Mouse (Mus musculus) midbrain, postnatal 0 days (tissue): ENCODE data around the gene Gm28047. TPM values are rescaled to one million over a fixed set of nuclear protein-coding genes. Genes with fewer than 3 reads are reported as not detected.
A peak's percentile ranks its signal among the peaks of the same experiment; 100 is the strongest.

ENCODE experiments used
- ATAC-seq: fragments of 200-750 bp; cut with Nextera tagmentation; 2 replicates; pipeline ENCODE4 v1.8.0; 2017; ENCODE audit warnings: moderate number of reproducible peaks, mild to moderate bottlenecking, moderate TSS enrichment, moderate library complexity; ENCODE audit not compliant: low FRiP score
- DNase-seq: peaks from one replicate; pipeline ENCODE4 v3.0.0-alpha.2; 2015; ENCODE audit warnings: low spot score
- H3K27ac ChIP-seq: fragments of 300-500 bp; sonication (generic); 2 replicates; pipeline ENCODE4 v1.5.1; 2014; ENCODE audit warnings: low read depth, mild to moderate bottlenecking, low read length, mixed read lengths
- H3K27me3 ChIP-seq: fragments of 300-500 bp; sonication (generic); 2 replicates; pipeline ENCODE4 v1.6.1; 2014; ENCODE audit warnings: low read length, control low read depth, mixed read lengths; ENCODE audit not compliant: insufficient read depth
- H3K36me3 ChIP-seq: fragments of 300-500 bp; sonication (generic); 2 replicates; pipeline ENCODE4 v1.6.1; 2014; ENCODE audit warnings: low read length, control low read depth, mixed read lengths; ENCODE audit not compliant: insufficient read depth
- H3K4me1 ChIP-seq: fragments of 300-500 bp; sonication (generic); 2 replicates; pipeline ENCODE4 v1.6.1; 2014; ENCODE audit warnings: mild to moderate bottlenecking, control low read depth, antibody characterized with exemption, low read length, mixed read lengths; ENCODE audit not compliant: insufficient read depth
- H3K4me2 ChIP-seq: fragments of 300-500 bp; sonication (generic); 2 replicates; pipeline ENCODE4 v1.6.1; 2014; ENCODE audit warnings: low read depth, mild to moderate bottlenecking, low read length, mixed read lengths; ENCODE audit not compliant: poor library complexity, severe bottlenecking
- H3K4me3 ChIP-seq: fragments of 300-500 bp; sonication (generic); 2 replicates; pipeline ENCODE4 v1.5.1; 2014; ENCODE audit warnings: low read depth, mild to moderate bottlenecking, low read length, moderate library complexity
- H3K9ac ChIP-seq: fragments of 300-500 bp; sonication (generic); replicated peaks from 2 replicates; pipeline ENCODE4 v1.6.1; 2014; ENCODE audit warnings: mild to moderate bottlenecking, low read length, moderate library complexity, mixed read lengths; ENCODE audit not compliant: poor library complexity, severe bottlenecking
- H3K9me3 ChIP-seq: fragments of 300-500 bp; sonication (generic); 2 replicates; pipeline ENCODE4 v1.6.1; 2016; ENCODE audit warnings: low read length, control low read depth
- CTCF ChIP-seq: IDR thresholded peaks from 2 replicates; pipeline ENCODE4 v1.5.1; 2016; ENCODE audit warnings: antibody characterized with exemption, mild to moderate bottlenecking
- WGBS: fragments of 180-500 bp; shearing (Covaris S2); extraction: QIAGEN DNeasy Blood & Tissue Kit; methylation state at CpG from one replicate; pipeline ENCODE4 v1.1.7; 2014; 5-methylcytosine and 5-hydroxymethylcytosine counted together
- polyA plus RNA-seq: library from polyadenylated mRNA; unstranded; fragments of >200 nt; fragmentation: Nextera tagmentation; extraction: Ambion mirVana; gene quantifications from 2 replicates; pipeline ENCODE4 v1.2.1, GENCODE M21; 2015
- total RNA-seq: library from RNA; depleted of rRNA; stranded (reverse); fragments of >200 nt; gene quantifications from 2 replicates; pipeline ENCODE4 v1.2.3, GENCODE M21; 2014

Gm28047 gene
- total and polyA plus RNA-seq, 2 experiments from 2014 or later, result not detected

GRCm38 (mm10) chr15:102510590-102511284, 114.1 kb downstream of the Gm28047 start:
- DNase-seq (peak; percentile 95), ATAC-seq (peak; percentile 96)
- peaks cover 8% of the 10 kb centered on the region; the same call in 1 of the 2 replicates for H3K36me3 ChIP-seq
- peak overlapping the region; percentile 75 for H3K4me2 ChIP-seq
- H3K4me3 ChIP-seq, result peak overlapping the region; percentile 64
- H3K9ac ChIP-seq, result peak overlapping the region; percentile 82
- peak; percentile 20; the same call in 1 of the 2 replicates for TF ChIP-seq CTCF
- no peaks in the 10 kb centered on the region for H3K27me3 ChIP-seq
- H3K9me3 ChIP-seq, result no peaks in the 10 kb centered on the region
- 1% methylated on average over 33 of the region's 34 CpGs for WGBS
- peak overlapping the region; percentile 97 for H3K27ac ChIP-seq
- peaks cover 21% of the 10 kb centered on the region for H3K4me1 ChIP-seq

GRCm38 (mm10) chr15:102510110-102510509, 114.8 kb downstream of the Gm28047 start:
- Histone ChIP-seq H3K4me1 (peaks cover 15% of the 10 kb centered on the region), H3K27ac (peak overlapping the region; percentile 97), H3K27me3 (no peaks in the 10 kb centered on the region), H3K9me3 (no peaks in the 10 kb centered on the region), H3K36me3 (peaks cover 11% of the 10 kb centered on the region; the same call in 1 of the 2 replicates), H3K4me3 (peak overlapping the region; percentile 64), H3K9ac (peak overlapping the region; percentile 82), H3K4me2 (peak overlapping the region; percentile 75)
- WGBS, result 6% methylated on average over 9 of the region's 9 CpGs
- TF ChIP-seq CTCF, result no peak
- ATAC-seq (peak; percentile 77), DNase-seq (peak; percentile 58)

DNA sequence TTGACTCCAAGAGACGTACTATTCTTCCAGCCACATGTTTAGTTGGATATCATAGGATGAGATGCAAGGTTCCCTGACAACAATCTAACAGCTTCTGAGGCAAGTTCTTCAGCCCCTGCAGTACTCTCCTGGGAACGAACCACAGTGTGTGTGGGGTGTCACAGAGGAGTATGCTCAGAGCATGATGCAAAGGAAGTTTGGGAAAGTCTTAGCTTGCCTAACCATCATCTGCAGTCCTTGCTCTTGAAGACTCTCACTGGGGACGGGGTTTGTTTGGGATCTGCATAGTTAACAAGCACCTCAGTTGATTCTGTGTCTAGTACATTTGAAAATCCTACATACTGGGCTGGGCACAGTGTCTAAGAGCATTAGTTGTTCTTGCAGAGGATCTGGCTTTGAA, 116.5 kb downstream of the Gm28047 start:
- peaks cover 9% of the 10 kb centered on the region; the same call in 1 of the 2 replicates for H3K4me1 ChIP-seq
- ATAC-seq (no peak), DNase-seq (no peak)
- H3K36me3 ChIP-seq, result peaks cover 26% of the 10 kb centered on the region
- no peaks in the 10 kb centered on the region for H3K9me3 ChIP-seq
- H3K9ac ChIP-seq, result no peak overlapping the region
- 81% methylated on average over 3 of the region's 3 CpGs for WGBS
- no peak overlapping the region for H3K4me2 ChIP-seq
- no peak overlapping the region for H3K27ac ChIP-seq
- H3K4me3 ChIP-seq, result no peak overlapping the region
- no peaks in the 10 kb centered on the region for H3K27me3 ChIP-seq
- TF ChIP-seq CTCF, result no peak

DNA sequence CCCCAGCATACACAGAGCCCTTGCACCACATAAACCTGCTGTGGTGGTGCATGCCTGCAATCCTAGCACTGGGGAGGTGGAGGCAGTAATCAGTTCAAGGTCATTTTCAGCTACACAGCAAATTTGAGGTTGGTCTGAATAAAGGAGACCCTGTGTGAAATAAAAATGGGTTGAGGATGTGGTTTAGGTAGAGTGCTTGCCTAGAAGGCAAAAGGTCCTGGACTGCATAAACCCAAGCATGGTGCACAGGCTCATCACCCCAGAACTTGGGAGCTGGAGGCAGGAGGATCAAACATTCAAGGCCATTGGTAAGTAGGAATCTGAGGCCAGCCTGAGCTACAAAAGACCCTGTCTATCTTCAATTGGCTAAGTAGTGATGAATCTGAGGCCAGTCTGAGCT, 117.3 kb downstream of the Gm28047 start:
- ATAC-seq, result no peak
- H3K4me2 ChIP-seq, result no peak overlapping the region
- no peak overlapping the region for H3K4me3 ChIP-seq
- no peak for DNase-seq
- H3K9me3 ChIP-seq, result no peaks in the 10 kb centered on the region
- H3K27ac ChIP-seq, result no peak overlapping the region
- TF ChIP-seq CTCF, result no peak
- peaks cover 9% of the 10 kb centered on the region; the same call in 1 of the 2 replicates for H3K4me1 ChIP-seq
- no peaks in the 10 kb centered on the region for H3K27me3 ChIP-seq
- H3K9ac ChIP-seq, result no peak overlapping the region
- peaks cover 33% of the 10 kb centered on the region for H3K36me3 ChIP-seq

- Histone ChIP-seq H3K4me2 (no peak overlapping the region), H3K4me1 (peaks cover 7% of the 10 kb centered on the region; the same call in 1 of the 2 replicates), H3K9ac (no peak overlapping the region), H3K27me3 (no peaks in the 10 kb centered on the region), H3K36me3 (peaks cover 40% of the 10 kb centered on the region), H3K4me3 (no peak overlapping the region), H3K9me3 (no peaks in the 10 kb centered on the region), H3K27ac (no peak overlapping the region)
- DNase-seq (no peak), ATAC-seq (no peak)
- no peak for TF ChIP-seq CTCF
- 87% methylated on average over 1 of the region's 1 CpGs for WGBS
These were observed 118.0 kb downstream of the Gm28047 start for GRCm38 (mm10) chr15:102506864-102507263.

GRCm38 (mm10) chr15:102506464-102506830, 118.4 kb downstream of the Gm28047 start:
- Histone ChIP-seq H3K36me3 (peaks cover 44% of the 10 kb centered on the region), H3K9me3 (no peaks in the 10 kb centered on the region), H3K4me3 (no peak overlapping the region), H3K4me1 (peaks cover 4% of the 10 kb centered on the region; the same call in 1 of the 2 replicates), H3K4me2 (no peak overlapping the region), H3K27ac (no peak overlapping the region), H3K9ac (no peak overlapping the region), H3K27me3 (no peaks in the 10 kb centered on the region)
- whole genome bisulfite sequencing, result 54% methylated on average over 2 of the region's 2 CpGs
- TF ChIP-seq CTCF, result no peak
- no peak for DNase-seq
- ATAC-seq, result no peak
